Mouse (Mus musculus) brain, embryonic 14.5 days (tissue): ENCODE results near the gene Schip1.

Source experiments
- CTCF ChIP-seq: fragments of 200-500 bp; IDR thresholded peaks from 2 replicates; pipeline ENCODE4 v1.5.1; 2012; ENCODE audit warnings: inconsistent platforms, mild to moderate bottlenecking, moderate library complexity, borderline replicate concordance; ENCODE audit not compliant: insufficient read depth, insufficient read length; ENCODE audit errors: extremely low read depth
- POLR2A ChIP-seq: fragments of 200-500 bp; IDR thresholded peaks from 2 replicates; pipeline ENCODE4 v1.6.1; 2012; ENCODE audit warnings: mild to moderate bottlenecking, inconsistent platforms, borderline replicate concordance; ENCODE audit not compliant: poor library complexity, insufficient read depth, insufficient read length, severe bottlenecking; ENCODE audit errors: extremely low read depth

DNA sequence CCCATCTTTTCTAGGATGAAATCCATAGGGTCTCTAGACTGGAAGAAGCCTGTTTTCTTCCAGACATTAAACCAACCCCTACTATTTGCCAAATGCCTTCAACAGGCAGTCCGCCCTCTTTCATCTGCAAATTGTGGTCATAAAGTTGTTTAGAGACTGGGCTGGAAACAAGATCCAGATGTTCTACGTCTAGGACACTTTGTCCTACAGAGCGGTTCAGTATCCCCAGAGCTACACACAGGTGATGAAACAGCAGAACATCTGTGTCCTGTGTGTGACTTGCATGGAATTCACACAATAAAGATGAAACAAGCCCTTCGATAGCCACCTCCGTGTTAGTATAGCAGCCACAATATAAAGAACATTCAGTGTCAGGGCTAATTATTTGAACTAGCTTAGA lies 423.7 kb downstream of the Schip1 start:
- TF ChIP-seq CTCF (no peak), POLR2A (no peak)
